Mouse (Mus musculus) midbrain, embryonic 16.5 days (tissue): ENCODE results near the gene Scml4. TPM values are rescaled to one million over a fixed set of nuclear protein-coding genes. Genes with fewer than 3 reads are reported as not detected.

Experiments used
- ATAC-seq: fragments of 200-750 bp; cut with Nextera tagmentation; 2 replicates; pipeline ENCODE4 v1.8.0; 2017; ENCODE audit warnings: moderate TSS enrichment
- H3K27ac ChIP-seq: fragments of 300-500 bp; sonication (generic); 2 replicates; pipeline ENCODE4 v1.5.1; 2014; ENCODE audit warnings: mild to moderate bottlenecking, low read length, mixed read lengths
- H3K27me3 ChIP-seq: fragments of 300-500 bp; sonication (generic); 2 replicates; pipeline ENCODE4 v1.6.1; 2014; ENCODE audit warnings: low read depth, low read length, mixed read lengths; ENCODE audit not compliant: control insufficient read depth, insufficient read depth
- H3K36me3 ChIP-seq: fragments of 300-500 bp; sonication (generic); 2 replicates; pipeline ENCODE4 v1.6.1; 2014; ENCODE audit warnings: mild to moderate bottlenecking, low read length, moderate library complexity, mixed read lengths; ENCODE audit not compliant: control insufficient read depth, insufficient read depth
- H3K4me1 ChIP-seq: fragments of 300-500 bp; sonication (generic); 2 replicates; pipeline ENCODE4 v1.6.1; 2014; ENCODE audit warnings: mild to moderate bottlenecking, low read length, mixed read lengths; ENCODE audit not compliant: control insufficient read depth, insufficient read depth
- H3K4me2 ChIP-seq: fragments of 300-500 bp; sonication (generic); 2 replicates; pipeline ENCODE4 v1.6.1; 2014; ENCODE audit warnings: mild to moderate bottlenecking, low read length, mixed read lengths
- H3K4me3 ChIP-seq: fragments of 300-500 bp; sonication (generic); 2 replicates; pipeline ENCODE4 v1.5.1; 2014; ENCODE audit warnings: low read depth, mild to moderate bottlenecking, low read length, moderate library complexity, mixed read lengths
- H3K9ac ChIP-seq: fragments of 300-500 bp; sonication (generic); 2 replicates; pipeline ENCODE4 v1.6.1; 2014; ENCODE audit warnings: low read depth, low read length, mixed read lengths
- H3K9me3 ChIP-seq: fragments of 300-500 bp; sonication (generic); replicated peaks from 2 replicates; pipeline ENCODE4 v1.6.1; 2014; ENCODE audit warnings: mild to moderate bottlenecking, low read length, mixed read lengths; ENCODE audit not compliant: control insufficient read depth, poor library complexity, severe bottlenecking
- WGBS: fragments of 180-500 bp; shearing (Covaris S2); extraction: QIAGEN DNeasy Blood & Tissue Kit; methylation state at CpG from one replicate; pipeline ENCODE4 v1.1.7; 2014; 5-methylcytosine and 5-hydroxymethylcytosine counted together
- polyA plus RNA-seq: library from polyadenylated mRNA; unstranded; fragments of >200 nt; fragmentation: Nextera tagmentation; extraction: Ambion mirVana; gene quantifications from 2 replicates; pipeline ENCODE4 v1.2.1, GENCODE M21; 2015

The Scml4 gene
- polyA plus RNA-seq, 1 experiment from 2014 or later, result 19.5 TPM

DNA sequence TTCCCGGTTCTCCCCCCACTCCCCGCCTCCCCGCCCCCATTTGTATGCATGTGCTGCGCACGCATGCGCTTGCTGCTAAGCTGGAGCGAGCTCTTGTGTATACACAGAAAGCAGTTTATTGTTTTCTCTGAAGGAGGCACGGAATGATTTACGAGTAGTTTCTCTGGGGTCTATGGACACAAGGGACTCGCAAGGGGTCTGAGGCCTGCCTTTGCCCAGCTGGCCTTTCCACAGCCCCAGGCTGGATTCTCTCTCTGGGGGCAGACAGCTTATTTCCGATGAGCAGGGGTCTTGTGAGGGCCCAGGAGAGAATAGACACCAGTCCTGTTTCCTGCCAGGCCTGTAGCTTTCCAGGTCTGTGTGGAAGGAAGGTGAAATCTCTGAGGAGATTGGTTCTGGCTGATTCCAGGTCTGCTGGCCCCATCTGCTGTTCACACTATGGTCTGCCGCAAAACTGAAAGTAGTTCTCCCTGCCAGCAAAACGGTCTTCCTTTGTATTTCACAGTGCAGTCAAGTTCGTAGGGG is 81.6 kb downstream of the Scml4 start:
- Histone ChIP-seq H3K27me3 (no peaks in the 10 kb centered on the region), H3K9me3 (no peaks in the 10 kb centered on the region), H3K9ac (peak overlapping the region; percentile 58), H3K36me3 (no peaks in the 10 kb centered on the region), H3K4me1 (peaks cover 7% of the 10 kb centered on the region; the same call in 1 of the 2 replicates), H3K4me3 (0 out of 2 replicates have a peak overlapping the region, but pooled peaks have one; percentile 6), H3K27ac (peak overlapping the region; percentile 75), H3K4me2 (peak overlapping the region; percentile 48)
- peak; percentile 88 for ATAC-seq
- 43% methylated on average over 14 of the region's 14 CpGs for WGBS

DNA sequence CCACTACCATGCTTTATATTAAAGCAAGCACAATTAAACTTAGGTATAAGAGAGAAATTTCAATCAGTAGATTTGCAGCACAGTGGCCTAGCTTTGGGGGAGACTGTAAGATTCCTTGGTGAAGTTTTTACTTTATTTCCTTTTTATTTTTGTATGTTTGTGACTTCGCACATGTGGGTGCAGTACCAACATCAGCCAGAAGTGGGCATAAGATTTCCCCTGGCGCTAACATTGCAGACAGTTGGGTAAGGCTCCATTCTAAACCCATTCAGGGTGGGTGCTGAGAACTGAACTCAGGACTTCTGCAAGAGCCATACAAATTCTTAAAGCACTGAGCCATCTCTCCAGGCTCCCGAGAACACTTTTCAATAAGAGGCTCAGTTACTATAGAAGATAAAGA is 82.1 kb downstream of the Scml4 start:
- ATAC-seq, result no peak
- no peak overlapping the region for H3K27ac ChIP-seq
- WGBS, result 91% methylated on average over 3 of the region's 3 CpGs

DNA sequence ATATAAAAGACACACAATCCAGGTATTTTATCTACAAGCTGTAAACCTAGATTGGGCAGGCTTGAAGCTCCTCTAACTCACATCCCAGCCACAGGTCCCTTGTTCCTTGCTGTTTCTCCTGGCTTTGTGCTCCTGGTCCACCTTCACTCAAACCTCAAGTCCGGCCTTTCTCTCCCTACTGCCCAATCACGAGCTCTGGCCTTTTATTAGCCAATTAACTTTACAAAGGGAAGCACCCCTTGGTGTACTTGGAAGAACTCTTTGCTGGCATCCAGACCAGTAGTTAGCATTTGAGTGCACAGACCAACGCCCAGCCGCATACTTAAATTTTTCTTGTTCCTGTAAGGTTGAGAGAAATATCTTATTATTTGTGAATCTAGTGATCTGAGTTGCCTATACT is 85.1 kb downstream of the Scml4 start:
- Histone ChIP-seq H3K4me1 (peaks cover 7% of the 10 kb centered on the region), H3K9me3 (no peaks in the 10 kb centered on the region), H3K4me2 (no peak overlapping the region), H3K4me3 (no peak overlapping the region), H3K9ac (no peak overlapping the region), H3K27me3 (no peaks in the 10 kb centered on the region), H3K27ac (no peak overlapping the region), H3K36me3 (no peaks in the 10 kb centered on the region)
- no peak for ATAC-seq
- 44% methylated on average over 4 of the region's 4 CpGs for whole genome bisulfite sequencing

More for the DNA sequence above, 82.1 kb downstream of the Scml4 start:
- Histone ChIP-seq H3K4me2 (no peak overlapping the region), H3K27me3 (no peaks in the 10 kb centered on the region), H3K4me3 (no peak overlapping the region), H3K9ac (no peak overlapping the region), H3K9me3 (no peaks in the 10 kb centered on the region), H3K4me1 (peaks cover 7% of the 10 kb centered on the region; the same call in 1 of the 2 replicates), H3K36me3 (no peaks in the 10 kb centered on the region)

GRCm38 (mm10) chr10:42947336-42947735 is 87.2 kb downstream of the Scml4 start:
- H3K4me2 ChIP-seq, result no peak overlapping the region
- H3K27me3 ChIP-seq, result no peaks in the 10 kb centered on the region
- H3K9me3 ChIP-seq, result no peaks in the 10 kb centered on the region
- ATAC-seq, result no peak
- H3K4me1 ChIP-seq, result no peaks in the 10 kb centered on the region; the same call in 1 of the 2 replicates
- H3K9ac ChIP-seq, result no peak overlapping the region
- WGBS, result 95% methylated on average over 5 of the region's 5 CpGs
- H3K27ac ChIP-seq, result no peak overlapping the region
- H3K36me3 ChIP-seq, result no peaks in the 10 kb centered on the region
- no peak overlapping the region for H3K4me3 ChIP-seq

DNA sequence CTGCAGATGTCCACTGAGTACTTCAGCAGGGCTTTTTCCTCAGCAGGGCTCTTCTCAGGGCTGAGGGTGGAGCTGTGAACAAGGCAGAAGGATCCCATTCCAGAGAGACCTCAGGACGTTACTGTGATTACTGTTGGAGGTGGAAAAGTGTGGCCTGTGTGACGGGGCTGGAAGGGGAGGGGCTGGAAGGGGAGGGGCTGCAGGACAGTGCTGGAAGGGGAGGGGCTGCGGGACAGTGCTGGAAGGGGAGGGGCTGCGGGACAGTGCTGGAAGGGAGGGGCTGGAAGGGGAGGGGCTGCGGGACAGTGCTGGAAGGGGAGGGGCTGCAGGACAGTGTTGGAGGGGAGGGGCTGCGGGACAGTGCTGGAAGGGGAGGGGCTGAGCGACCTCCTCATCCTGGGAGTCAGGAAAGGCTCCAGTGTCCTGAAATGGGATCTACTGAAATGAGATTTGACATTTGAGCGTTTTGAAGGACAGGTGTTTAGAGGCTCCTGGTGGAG is 90.1 kb downstream of the Scml4 start:
- ATAC-seq, result no peak
- Histone ChIP-seq H3K9ac (no peak overlapping the region), H3K4me2 (no peak overlapping the region), H3K27me3 (no peaks in the 10 kb centered on the region), H3K4me3 (no peak overlapping the region), H3K4me1 (no peaks in the 10 kb centered on the region; the same call in 1 of the 2 replicates), H3K9me3 (no peaks in the 10 kb centered on the region), H3K36me3 (no peaks in the 10 kb centered on the region), H3K27ac (no peak overlapping the region)
- 0% methylated on average over 7 of the region's 8 CpGs for WGBS

GRCm38 (mm10) chr10:42951078-42952045 is 91.2 kb downstream of the Scml4 start:
- no peak overlapping the region for H3K4me3 ChIP-seq
- ATAC-seq, result peak; percentile 62
- no peak overlapping the region for H3K9ac ChIP-seq
- no peaks in the 10 kb centered on the region for H3K9me3 ChIP-seq
- no peaks in the 10 kb centered on the region for H3K36me3 ChIP-seq
- 67% methylated on average over 20 of the region's 20 CpGs for WGBS
- H3K27me3 ChIP-seq, result no peaks in the 10 kb centered on the region
- no peaks in the 10 kb centered on the region; the same call in 1 of the 2 replicates for H3K4me1 ChIP-seq
- H3K4me2 ChIP-seq, result no peak overlapping the region
- H3K27ac ChIP-seq, result no peak overlapping the region

DNA sequence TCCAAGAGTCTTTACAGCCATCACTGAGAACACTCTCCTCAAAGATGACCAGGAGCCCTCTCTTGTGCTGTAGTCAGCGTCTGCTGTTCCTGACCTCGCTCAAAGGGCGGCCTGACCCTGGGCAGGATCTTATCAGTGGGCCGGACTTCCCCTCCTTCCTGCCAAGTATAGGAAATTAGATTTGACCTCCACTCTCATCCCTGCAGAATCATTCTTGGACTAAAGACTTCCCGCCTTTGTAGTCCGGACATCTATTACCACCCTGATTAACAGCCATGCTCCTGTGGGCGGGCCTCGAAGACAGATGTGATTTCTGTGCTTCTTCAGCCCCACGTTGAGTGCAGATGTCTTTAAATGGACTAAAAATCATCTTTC is 91.9 kb downstream of the Scml4 start:
- 75% methylated on average over 9 of the region's 9 CpGs for WGBS
- no peaks in the 10 kb centered on the region for H3K27me3 ChIP-seq
- no peak for ATAC-seq

GRCm38 (mm10) chr10:42953601-42954000 is 93.4 kb downstream of the Scml4 start:
- no peaks in the 10 kb centered on the region for H3K27me3 ChIP-seq
- no peak overlapping the region for H3K27ac ChIP-seq
- no peak for ATAC-seq
- no peak overlapping the region for H3K9ac ChIP-seq
- 66% methylated on average over 5 of the region's 5 CpGs for WGBS
- no peak overlapping the region for H3K4me2 ChIP-seq
- H3K4me3 ChIP-seq, result no peak overlapping the region
- H3K36me3 ChIP-seq, result no peaks in the 10 kb centered on the region
- no peaks in the 10 kb centered on the region for H3K9me3 ChIP-seq
- peaks cover 7% of the 10 kb centered on the region for H3K4me1 ChIP-seq

More for the DNA sequence above, 91.9 kb downstream of the Scml4 start:
- no peaks in the 10 kb centered on the region; the same call in 1 of the 2 replicates for H3K4me1 ChIP-seq
- H3K27ac ChIP-seq, result no peak overlapping the region
- H3K36me3 ChIP-seq, result no peaks in the 10 kb centered on the region
- H3K9me3 ChIP-seq, result no peaks in the 10 kb centered on the region
- no peak overlapping the region for H3K9ac ChIP-seq
- no peak overlapping the region for H3K4me3 ChIP-seq
- H3K4me2 ChIP-seq, result no peak overlapping the region

DNA sequence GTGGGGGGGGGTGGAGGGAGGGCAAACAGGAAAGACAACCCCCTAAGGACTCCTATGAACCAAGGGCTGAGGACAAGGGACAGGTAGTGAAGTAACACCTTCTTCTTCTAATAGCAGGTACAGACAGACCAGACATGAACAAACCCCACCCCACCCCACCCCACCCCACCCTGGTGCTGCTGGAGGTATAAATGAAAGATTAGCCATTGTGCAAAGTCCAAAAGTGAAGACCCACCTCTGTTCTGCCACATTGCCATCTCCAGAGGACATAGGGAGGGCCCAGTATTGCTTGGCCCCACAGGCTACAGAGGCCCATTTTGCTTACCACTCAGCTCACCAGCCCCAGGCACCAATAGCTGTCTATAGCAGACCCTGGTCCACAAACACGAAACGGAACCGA is 95.0 kb downstream of the Scml4 start:
- H3K27ac ChIP-seq, result no peak overlapping the region
- no peaks in the 10 kb centered on the region for H3K9me3 ChIP-seq
- H3K9ac ChIP-seq, result no peak overlapping the region
- ATAC-seq, result no peak
- no peak overlapping the region for H3K4me2 ChIP-seq
- no peaks in the 10 kb centered on the region for H3K36me3 ChIP-seq
- no peak overlapping the region for H3K4me3 ChIP-seq
- peaks cover 9% of the 10 kb centered on the region for H3K4me1 ChIP-seq
- H3K27me3 ChIP-seq, result no peaks in the 10 kb centered on the region
- 97% methylated on average over 3 of the region's 3 CpGs for WGBS
